Mouse (Mus musculus): Measurements from ENCODE around the gene Kat14.

DNA sequence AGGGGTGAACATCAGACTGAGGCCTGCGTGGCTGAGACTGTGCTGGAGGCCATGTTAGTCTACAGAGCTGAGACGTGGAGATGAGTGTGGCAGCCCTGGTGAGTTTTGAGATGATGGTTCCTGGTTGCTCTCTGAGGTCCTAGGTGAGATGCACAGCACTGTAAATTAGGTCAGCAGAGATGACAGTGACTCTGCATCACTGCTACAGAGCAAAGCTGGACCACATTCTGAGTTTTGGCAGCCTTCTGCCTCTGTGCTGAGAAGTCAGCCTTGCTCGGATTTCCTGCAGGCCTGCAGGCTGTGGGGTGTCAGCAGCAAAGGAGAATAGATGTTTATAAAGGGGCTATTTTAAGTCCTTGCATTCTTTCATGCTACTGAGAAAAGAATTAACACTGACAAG, 12.5 kb downstream of the Kat14 start:
- TF ChIP-seq POLR2A (IDR thresholded peaks at IDR 0.05; ENCODE audit: insufficient read depth, low read length) = no peak
- TF ChIP-seq CTCF (IDR thresholded peaks at IDR 0.05; ENCODE audit: low read depth, low read length) = no peak
- no peak for TF ChIP-seq EP300 (IDR thresholded peaks at IDR 0.05; ENCODE audit: insufficient read depth, low read depth, low read length)
